Mouse (Mus musculus) embryonic fibroblast, embryonic 13.5 days (primary cell): ENCODE results near the gene Ptprq. TPM values are rescaled to one million over a fixed set of nuclear protein-coding genes. Genes with fewer than 3 reads are reported as not detected.

Experiments used
- H3K27ac ChIP-seq: 2 replicates; pipeline ENCODE4 v1.5.1; 2012; ENCODE audit warnings: low read length, control low read depth, inconsistent platforms; ENCODE audit not compliant: insufficient read depth
- H3K4me1 ChIP-seq: 2 replicates; pipeline ENCODE4 v1.6.1; 2011; ENCODE audit warnings: low read length; ENCODE audit not compliant: control insufficient read depth, insufficient read depth
- H3K4me3 ChIP-seq: 2 replicates; pipeline ENCODE4 v1.5.1; 2011; ENCODE audit warnings: mild to moderate bottlenecking, control low read depth, low read length; ENCODE audit not compliant: insufficient read depth
- CTCF ChIP-seq: IDR thresholded peaks from 2 replicates; pipeline ENCODE4 v1.5.1; 2011; ENCODE audit warnings: mild to moderate bottlenecking, control low read depth, low read length, moderate library complexity, borderline replicate concordance; ENCODE audit not compliant: insufficient read depth
- POLR2A ChIP-seq: IDR thresholded peaks from 2 replicates; pipeline ENCODE4 v1.6.1; 2011; ENCODE audit warnings: low read depth, mild to moderate bottlenecking, control low read depth, low read length, moderate library complexity
- polyA plus RNA-seq: library from polyadenylated mRNA; stranded (reverse); fragments of >200 nt; gene quantifications from 2 replicates; pipeline ENCODE4 v1.2.4, GENCODE M21; 2011; ENCODE audit warnings: low read depth; ENCODE audit not compliant: missing spikeins, insufficient read length

Gene Ptprq
- polyA plus RNA-seq, 1 experiment, result 1.3 TPM

GRCm38 (mm10) chr10:107661970-107662369 is 57.9 kb downstream of the Ptprq start:
- peak overlapping the region; percentile 32; the same call in 1 of the 2 replicates for H3K27ac ChIP-seq
- H3K4me3 ChIP-seq, result no peak overlapping the region
- H3K4me1 ChIP-seq, result no peaks in the 10 kb centered on the region; the same call in 1 of the 2 replicates
- TF ChIP-seq POLR2A (no peak), CTCF (no peak)

- no peak for TF ChIP-seq POLR2A
- no peak for TF ChIP-seq CTCF
- Histone ChIP-seq H3K4me3 (no peak overlapping the region), H3K4me1 (no peaks in the 10 kb centered on the region; the same call in 1 of the 2 replicates), H3K27ac (no peak overlapping the region)
These were observed 60.7 kb downstream of the Ptprq start for GRCm38 (mm10) chr10:107659141-107659540.

GRCm38 (mm10) chr10:107649687-107650086 is 70.2 kb downstream of the Ptprq start:
- TF ChIP-seq CTCF (no peak), POLR2A (no peak)
- H3K4me1 ChIP-seq, result no peaks in the 10 kb centered on the region
- H3K27ac ChIP-seq, result no peak overlapping the region
- no peak overlapping the region for H3K4me3 ChIP-seq

GRCm38 (mm10) chr10:107628104-107628503 is 91.7 kb downstream of the Ptprq start:
- Histone ChIP-seq H3K27ac (0 out of 2 replicates have a peak overlapping the region, but pooled peaks have one; percentile 37), H3K4me3 (no peak overlapping the region), H3K4me1 (peaks cover 6% of the 10 kb centered on the region; the same call in 1 of the 2 replicates)
- TF ChIP-seq POLR2A, result no peak

- Histone ChIP-seq H3K27ac (no peak overlapping the region), H3K4me3 (no peak overlapping the region), H3K4me1 (peaks cover 6% of the 10 kb centered on the region; the same call in 1 of the 2 replicates)
- TF ChIP-seq POLR2A (no peak), CTCF (no peak)
These were observed 93.2 kb downstream of the Ptprq start for GRCm38 (mm10) chr10:107626648-107627047.

- Histone ChIP-seq H3K4me1 (peaks cover 6% of the 10 kb centered on the region; the same call in 1 of the 2 replicates), H3K4me3 (no peak overlapping the region), H3K27ac (peak overlapping the region; percentile 71)
- TF ChIP-seq POLR2A, result no peak
- TF ChIP-seq CTCF, result no peak
These were observed 95.6 kb downstream of the Ptprq start for GRCm38 (mm10) chr10:107624211-107624610.

- Histone ChIP-seq H3K27ac (peak overlapping the region; percentile 73), H3K4me3 (no peak overlapping the region), H3K4me1 (no peaks in the 10 kb centered on the region; the same call in 1 of the 2 replicates)
- TF ChIP-seq POLR2A, result no peak
- no peak for TF ChIP-seq CTCF
These were observed 104.4 kb downstream of the Ptprq start for GRCm38 (mm10) chr10:107615460-107615859.

GRCm38 (mm10) chr10:107601371-107601770 is 118.5 kb downstream of the Ptprq start:
- no peak overlapping the region for H3K27ac ChIP-seq
- peaks cover 8% of the 10 kb centered on the region for H3K4me1 ChIP-seq
- H3K4me3 ChIP-seq, result no peak overlapping the region
- TF ChIP-seq CTCF (no peak), POLR2A (no peak)

GRCm38 (mm10) chr10:107583360-107583759 is 136.5 kb downstream of the Ptprq start:
- TF ChIP-seq POLR2A, result no peak
- no peak for TF ChIP-seq CTCF
- no peak overlapping the region for H3K4me3 ChIP-seq
- H3K27ac ChIP-seq, result peak overlapping the region; percentile 31; the same call in 1 of the 2 replicates
- H3K4me1 ChIP-seq, result no peaks in the 10 kb centered on the region

GRCm38 (mm10) chr10:107569044-107569443 is 150.8 kb downstream of the Ptprq start:
- H3K4me1 ChIP-seq, result no peaks in the 10 kb centered on the region
- H3K27ac ChIP-seq, result no peak overlapping the region
- no peak overlapping the region for H3K4me3 ChIP-seq
- no peak for TF ChIP-seq POLR2A
- TF ChIP-seq CTCF, result no peak
